Mouse (Mus musculus): ENCODE data around the gene Ano1. TPM values are rescaled to one million over a fixed set of nuclear protein-coding genes. Genes with fewer than 3 reads are reported as not detected.

Ano1 gene
- total and polyA plus RNA-seq, 2 experiments: 0.97 to 2.4 TPM

- WGBS: 28% methylated on average over 4 of the region's 4 CpGs
- DNase-seq (ENCODE audit: extremely low read depth, low read depth, low spot score): peak; percentile 60
- H3K27ac ChIP-seq (replicated peaks; ENCODE audit: insufficient read depth, low read depth, low read length): no peak overlapping the region
- TF ChIP-seq CTCF (IDR thresholded peaks at IDR 0.05; ENCODE audit: low read depth, low read length) (no peak), POLR2A (IDR thresholded peaks at IDR 0.05; ENCODE audit: extremely low read depth, insufficient read depth, low read length) (no peak)
- no peak overlapping the region for H3K9ac ChIP-seq (ENCODE audit: low read depth, low read length)
- H3K4me3 ChIP-seq (ENCODE audit: insufficient read depth, low read depth, low read length): no peak overlapping the region
- H3K27me3 ChIP-seq (ENCODE audit: control insufficient read depth, insufficient read depth, low read length): no peaks in the 10 kb centered on the region
- H3K36me3 ChIP-seq (ENCODE audit: control insufficient read depth, insufficient read depth, low read length): no peaks in the 10 kb centered on the region
- no peaks in the 10 kb centered on the region for H3K79me2 ChIP-seq (ENCODE audit: control insufficient read depth, insufficient read depth, low read length)
- H3K4me1 ChIP-seq (ENCODE audit: control insufficient read depth, insufficient read depth, low read length): no peaks in the 10 kb centered on the region
These were observed 66.8 kb downstream of the Ano1 start for GRCm38 (mm10) chr7:144684947-144685346.

- Histone ChIP-seq H3K79me2 (ENCODE audit: control insufficient read depth, insufficient read depth, low read length) (no peaks in the 10 kb centered on the region), H3K4me3 (ENCODE audit: insufficient read depth, low read depth, low read length) (no peak overlapping the region), H3K9ac (ENCODE audit: low read depth, low read length) (no peak overlapping the region), H3K27me3 (ENCODE audit: control insufficient read depth, insufficient read depth, low read length) (no peaks in the 10 kb centered on the region), H3K36me3 (ENCODE audit: control insufficient read depth, insufficient read depth, low read length) (no peaks in the 10 kb centered on the region), H3K27ac (replicated peaks; ENCODE audit: insufficient read depth, low read depth, low read length) (no peak overlapping the region), H3K4me1 (ENCODE audit: control insufficient read depth, insufficient read depth, low read length) (no peaks in the 10 kb centered on the region)
- DNase-seq (ENCODE audit: extremely low read depth, low read depth, low spot score): no peak
- 46% methylated on average over 5 of the region's 5 CpGs for WGBS
- TF ChIP-seq CTCF (IDR thresholded peaks at IDR 0.05; ENCODE audit: low read depth, low read length) (no peak), POLR2A (IDR thresholded peaks at IDR 0.05; ENCODE audit: extremely low read depth, insufficient read depth, low read length) (no peak)
These were observed 67.3 kb downstream of the Ano1 start for GRCm38 (mm10) chr7:144684467-144684866.

DNA sequence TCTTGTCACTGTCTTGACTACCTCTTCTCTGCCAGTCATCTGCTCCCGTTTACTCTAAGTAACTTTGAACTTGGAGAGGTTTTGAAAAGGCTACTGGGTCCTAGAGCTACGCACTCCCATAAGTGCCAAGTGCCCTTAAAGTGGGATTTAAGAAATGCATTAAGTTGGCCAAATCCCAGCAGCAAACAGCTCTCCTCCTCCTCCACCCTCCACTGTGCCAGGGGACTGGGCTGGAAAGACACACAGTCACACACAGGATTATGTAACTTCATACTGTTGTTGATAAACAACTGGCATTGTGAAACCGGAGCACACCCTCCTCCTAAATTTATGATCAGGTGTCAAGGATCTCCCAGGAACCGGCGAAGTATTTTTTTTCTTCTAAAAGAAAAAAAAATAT, 71.7 kb downstream of the Ano1 start:
- no peaks in the 10 kb centered on the region for H3K36me3 ChIP-seq (ENCODE audit: control insufficient read depth, insufficient read depth, low read length)
- TF ChIP-seq CTCF (IDR thresholded peaks at IDR 0.05; ENCODE audit: low read depth, low read length) (no peak), POLR2A (IDR thresholded peaks at IDR 0.05; ENCODE audit: extremely low read depth, insufficient read depth, low read length) (no peak)
- 70% methylated on average over 5 of the region's 5 CpGs for WGBS

GRCm38 (mm10) chr7:144678241-144679030, 73.3 kb downstream of the Ano1 start:
- Histone ChIP-seq H3K4me3 (ENCODE audit: insufficient read depth, low read depth, low read length) (peak overlapping the region; percentile 54; the same call in 1 of the 2 replicates), H3K9ac (ENCODE audit: low read depth, low read length) (peak overlapping the region; percentile 48), H3K27ac (replicated peaks; ENCODE audit: insufficient read depth, low read depth, low read length) (no peak overlapping the region)

More for the DNA sequence above, 71.7 kb downstream of the Ano1 start:
- Histone ChIP-seq H3K27me3 (ENCODE audit: control insufficient read depth, insufficient read depth, low read length) (peaks cover 6% of the 10 kb centered on the region), H3K4me3 (ENCODE audit: insufficient read depth, low read depth, low read length) (no peak overlapping the region), H3K4me1 (ENCODE audit: control insufficient read depth, insufficient read depth, low read length) (no peaks in the 10 kb centered on the region; the same call in none of the 2 replicates), H3K79me2 (ENCODE audit: control insufficient read depth, insufficient read depth, low read length) (no peaks in the 10 kb centered on the region), H3K27ac (replicated peaks; ENCODE audit: insufficient read depth, low read depth, low read length) (no peak overlapping the region), H3K9ac (ENCODE audit: low read depth, low read length) (no peak overlapping the region)
- peak; percentile 53 for DNase-seq (ENCODE audit: extremely low read depth, low read depth, low spot score)

DNA sequence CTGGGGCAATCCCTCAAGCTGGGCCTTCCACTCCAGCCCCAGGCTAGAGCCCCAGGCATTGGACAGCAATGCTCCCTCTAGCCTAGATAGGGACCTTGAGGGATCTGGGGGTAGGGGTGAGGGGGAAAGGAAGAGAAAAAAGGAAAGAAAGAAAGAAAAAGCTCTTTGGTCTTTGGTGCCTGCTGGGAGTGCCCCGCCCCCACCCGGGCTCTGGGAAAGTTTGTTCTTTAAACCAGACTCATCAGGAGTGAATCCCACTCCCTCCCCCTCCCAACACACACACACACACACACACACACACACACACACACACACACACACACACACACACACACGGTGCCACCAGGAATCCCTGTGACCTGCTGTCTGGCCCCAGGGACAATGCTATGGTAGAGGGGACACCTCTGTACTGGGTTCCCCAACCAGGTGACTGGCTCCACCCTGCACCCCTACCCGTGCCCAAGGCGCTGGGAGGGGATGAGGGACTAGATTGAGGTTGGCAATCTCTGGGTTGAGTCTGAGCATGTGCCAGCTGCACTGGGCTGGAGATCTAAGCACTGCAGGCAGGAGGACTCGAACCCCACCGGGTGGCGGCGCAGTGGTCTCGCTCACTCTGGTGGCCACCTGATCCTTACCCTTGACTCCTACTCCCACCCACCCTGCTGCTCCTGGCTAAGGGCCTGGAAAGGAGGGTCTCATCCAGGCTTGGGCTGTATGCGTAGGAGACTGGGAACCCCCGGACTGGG, 74.3 kb downstream of the Ano1 start:
- H3K79me2 ChIP-seq (ENCODE audit: control insufficient read depth, insufficient read depth, low read length): no peaks in the 10 kb centered on the region
- 57% methylated on average over 12 of the region's 12 CpGs for WGBS
- H3K27me3 ChIP-seq (ENCODE audit: control insufficient read depth, insufficient read depth, low read length): peaks cover 6% of the 10 kb centered on the region
- TF ChIP-seq CTCF (IDR thresholded peaks at IDR 0.05; ENCODE audit: low read depth, low read length): no peak
- TF ChIP-seq POLR2A (IDR thresholded peaks at IDR 0.05; ENCODE audit: extremely low read depth, insufficient read depth, low read length): no peak
- no peak for DNase-seq (ENCODE audit: extremely low read depth, low read depth, low spot score)
- no peak overlapping the region for H3K27ac ChIP-seq (replicated peaks; ENCODE audit: insufficient read depth, low read depth, low read length)
- H3K9ac ChIP-seq (ENCODE audit: low read depth, low read length): no peak overlapping the region
- H3K4me1 ChIP-seq (ENCODE audit: control insufficient read depth, insufficient read depth, low read length): no peaks in the 10 kb centered on the region; the same call in none of the 2 replicates
- H3K36me3 ChIP-seq (ENCODE audit: control insufficient read depth, insufficient read depth, low read length): no peaks in the 10 kb centered on the region
- peak overlapping the region; percentile 34; the same call in 1 of the 2 replicates for H3K4me3 ChIP-seq (ENCODE audit: insufficient read depth, low read depth, low read length)

More at GRCm38 (mm10) chr7:144678241-144679030, 73.3 kb downstream of the Ano1 start:
- Histone ChIP-seq H3K27me3 (ENCODE audit: control insufficient read depth, insufficient read depth, low read length) (peaks cover 6% of the 10 kb centered on the region), H3K36me3 (ENCODE audit: control insufficient read depth, insufficient read depth, low read length) (no peaks in the 10 kb centered on the region), H3K4me1 (ENCODE audit: control insufficient read depth, insufficient read depth, low read length) (no peaks in the 10 kb centered on the region; the same call in none of the 2 replicates), H3K79me2 (ENCODE audit: control insufficient read depth, insufficient read depth, low read length) (no peaks in the 10 kb centered on the region)
- WGBS: 9% methylated on average over 68 of the region's 68 CpGs
- TF ChIP-seq CTCF (IDR thresholded peaks at IDR 0.05; ENCODE audit: low read depth, low read length): no peak
- no peak for TF ChIP-seq POLR2A (IDR thresholded peaks at IDR 0.05; ENCODE audit: extremely low read depth, insufficient read depth, low read length)
- no peak for DNase-seq (ENCODE audit: extremely low read depth, low read depth, low spot score)

All from liver, adult 2 months (tissue).